Mouse (Mus musculus) MEL (cell line): ENCODE results near the gene Miga2. TPM values are rescaled to one million over a fixed set of nuclear protein-coding genes. Genes with fewer than 3 reads are reported as not detected.

Experiments used
- DNase-seq: peaks from one replicate; pipeline ENCODE4 v3.0.0; 2011; ENCODE audit warnings: low read depth, low spot score
- H3K27ac ChIP-seq: 2 replicates; pipeline ENCODE4 v1.5.1; 2012; ENCODE audit warnings: low read depth, mild to moderate bottlenecking, control low read depth, low read length, moderate library complexity; ENCODE audit not compliant: control insufficient read depth
- H3K27me3 ChIP-seq, 2 experiments: fragments of 150-350 bp in 1 of 2; sonication (generic) in 1 of 2; 2 replicates each; pipeline ENCODE4 v1.6.1; 2012; ENCODE audit warnings: low read length in 2 of 2, mild to moderate bottlenecking in 2 of 2, improper control_type of control experiment in 1 of 2, moderate library complexity in 1 of 2; ENCODE audit not compliant: insufficient read depth in 2 of 2, control insufficient read depth in 1 of 2
- H3K36me3 ChIP-seq, 2 experiments: 2 replicates each; pipeline ENCODE4 v1.6.1; 2012 to 2014; ENCODE audit warnings: low read length in 2 of 2, improper control_type of control experiment in 1 of 2, inconsistent platforms in 1 of 2, mild to moderate bottlenecking in 1 of 2; ENCODE audit not compliant: insufficient read depth in 2 of 2, control insufficient read depth in 1 of 2
- H3K4me1 ChIP-seq, 2 experiments: fragments of 150-350 bp in 1 of 2; sonication (generic) in 1 of 2; 2 replicates each; pipeline ENCODE4 v1.6.1; 2012; ENCODE audit warnings: low read length in 2 of 2, improper control_type of control experiment in 1 of 2, mild to moderate bottlenecking in 1 of 2; ENCODE audit not compliant: insufficient read depth in 2 of 2, control insufficient read depth in 1 of 2
- H3K4me3 ChIP-seq, 2 experiments: fragments of 150-350 bp in 1 of 2; sonication (generic) in 1 of 2; 2 replicates each; pipeline ENCODE4 v1.5.1; 2012; ENCODE audit warnings: low read depth in 2 of 2, low read length in 2 of 2, mild to moderate bottlenecking in 2 of 2, moderate library complexity in 2 of 2, control low read depth in 1 of 2, improper control_type of control experiment in 1 of 2; ENCODE audit not compliant: control insufficient read depth in 1 of 2, insufficient read depth in 1 of 2
- H3K79me2 ChIP-seq: 2 replicates; pipeline ENCODE4 v1.6.1; 2012; ENCODE audit warnings: mild to moderate bottlenecking, low read length, moderate library complexity; ENCODE audit not compliant: control insufficient read depth, poor library complexity, insufficient read depth
- H3K9ac ChIP-seq: 2 replicates; pipeline ENCODE4 v1.6.1; 2012; ENCODE audit warnings: low read depth, mild to moderate bottlenecking, control low read depth, low read length, moderate library complexity; ENCODE audit not compliant: control insufficient read depth, poor library complexity, severe bottlenecking
- H3K9me3 ChIP-seq: fragments of 150-350 bp; sonication (generic); replicated peaks from 2 replicates; pipeline ENCODE4 v1.6.1; 2012; ENCODE audit warnings: mild to moderate bottlenecking, low read length, improper control_type of control experiment, moderate library complexity; ENCODE audit not compliant: insufficient read depth
- BHLHE40 ChIP-seq: IDR thresholded peaks from 2 replicates; pipeline ENCODE4 v1.6.1; 2012; ENCODE audit warnings: low read depth, mild to moderate bottlenecking, inconsistent platforms, low read length, improper control_type of control experiment, borderline replicate concordance
- E2F4 ChIP-seq: IDR thresholded peaks from 2 replicates; pipeline ENCODE4 v1.6.1; 2011; ENCODE audit warnings: low read depth, low read length, improper control_type of control experiment, borderline replicate concordance
- JUND ChIP-seq: IDR thresholded peaks from 2 replicates; pipeline ENCODE4 v1.6.1; 2011; ENCODE audit warnings: low read depth, mild to moderate bottlenecking, improper control_type of control experiment, low read length
- MAX ChIP-seq: IDR thresholded peaks from 2 replicates; pipeline ENCODE4 v1.6.1; 2011; ENCODE audit warnings: low read length, improper control_type of control experiment
- MAZ ChIP-seq: IDR thresholded peaks from 2 replicates; pipeline ENCODE4 v1.6.1; 2012; ENCODE audit warnings: low read depth, mild to moderate bottlenecking, inconsistent platforms, low read length, improper control_type of control experiment
- MYB ChIP-seq: IDR thresholded peaks from 2 replicates; pipeline ENCODE4 v1.6.1; 2011; ENCODE audit warnings: mild to moderate bottlenecking, low read depth, low read length, improper control_type of control experiment
- NRF1 ChIP-seq: IDR thresholded peaks from 2 replicates; pipeline ENCODE4 v1.6.1; 2014; ENCODE audit warnings: low read depth, mild to moderate bottlenecking, inconsistent platforms, low read length, improper control_type of control experiment, moderate library complexity; ENCODE audit not compliant: poor library complexity, insufficient read depth, severe bottlenecking
- POLR2AphosphoS5 ChIP-seq: IDR thresholded peaks from 2 replicates; pipeline ENCODE4 v1.6.1; 2012; ENCODE audit warnings: low read depth, borderline replicate concordance, mild to moderate bottlenecking, inconsistent platforms, low read length, moderate library complexity, mixed read lengths
- RAD21 ChIP-seq: IDR thresholded peaks from 2 replicates; pipeline ENCODE4 v1.6.1; 2011; ENCODE audit warnings: mild to moderate bottlenecking, low read depth, low read length, improper control_type of control experiment
- TAL1 ChIP-seq: IDR thresholded peaks from 2 replicates; pipeline ENCODE4 v1.6.1; 2012; ENCODE audit warnings: mild to moderate bottlenecking, inconsistent platforms, low read length, moderate library complexity, mixed read lengths
- TBP ChIP-seq: IDR thresholded peaks from 2 replicates; pipeline ENCODE4 v1.8.0; 2011; ENCODE audit warnings: low read depth, low read length, improper control_type of control experiment
- UBTF ChIP-seq: IDR thresholded peaks from 2 replicates; pipeline ENCODE4 v1.6.1; 2012; ENCODE audit warnings: low read depth, mild to moderate bottlenecking, inconsistent platforms, low read length, improper control_type of control experiment, moderate library complexity, borderline replicate concordance; ENCODE audit not compliant: insufficient read depth
- USF1 ChIP-seq: IDR thresholded peaks from 2 replicates; pipeline ENCODE4 v1.6.1; 2014; ENCODE audit warnings: low read depth, mild to moderate bottlenecking, inconsistent platforms, low read length, improper control_type of control experiment, moderate library complexity
- polyA plus RNA-seq, 2 experiments: library from polyadenylated mRNA; stranded (reverse) in 1 of 2; unstranded in 1 of 2; fragments of >175 nt in 1 of 2; fragments of >200 nt in 1 of 2; gene quantifications; 2 replicates each; pipeline versions ENCODE4 v1.2.1 to v1.2.4; 2012; ENCODE audit warnings: low replicate concordance in 2 of 2, low read depth in 1 of 2; ENCODE audit not compliant: insufficient read length in 2 of 2, insufficient read depth in 1 of 2, missing spikeins in 1 of 2
- total RNA-seq: library from RNA; depleted of rRNA; stranded (reverse); fragments of 300-350 nt; gene quantifications from 2 replicates; pipeline ENCODE4 v1.2.3, GENCODE M21; 2012

The Miga2 gene
- total and polyA plus RNA-seq, 3 experiments: 20.3 to 25.8 TPM; not detected in 1

DNA sequence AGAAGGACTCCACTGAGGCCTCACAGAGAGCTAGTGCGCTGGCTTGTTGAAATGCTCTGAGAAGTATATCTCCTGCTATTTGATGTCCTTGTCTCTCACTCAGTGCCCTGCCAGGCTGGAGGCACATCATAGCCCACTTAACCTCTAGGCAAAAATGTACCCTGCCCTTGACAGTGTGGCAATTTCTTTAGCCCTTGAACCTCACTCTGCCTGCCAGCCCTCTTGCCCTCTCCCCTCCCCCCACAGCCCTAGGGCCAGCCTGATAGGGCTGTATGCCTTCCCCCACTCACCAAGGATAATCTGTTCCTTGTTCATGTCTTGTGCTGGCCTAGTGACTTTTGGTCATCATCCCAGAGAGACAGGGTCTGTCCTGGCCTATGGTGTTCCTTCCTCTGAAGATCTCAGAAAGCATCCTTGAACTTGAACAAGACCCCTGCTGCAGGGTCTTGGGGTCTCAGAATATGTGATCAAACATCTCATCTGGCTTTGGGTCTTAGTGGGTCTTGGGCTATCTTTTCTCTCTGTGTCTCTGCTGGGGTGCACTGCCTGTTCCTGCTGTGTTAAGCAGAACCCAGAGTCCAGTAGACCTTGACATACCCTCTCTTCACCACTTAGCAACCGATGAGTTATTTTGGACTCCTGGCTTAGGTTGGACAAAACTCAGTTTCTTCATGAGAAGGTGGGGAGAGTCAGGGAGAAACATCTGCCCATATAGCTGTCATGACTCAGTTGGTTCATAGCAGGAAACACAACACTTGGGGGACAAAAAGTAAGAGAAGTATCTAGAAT lies 1.4 kb downstream of the Miga2 start:
- Histone ChIP-seq H3K79me2 (peaks cover 15% of the 10 kb centered on the region), H3K4me3 (peak overlapping the region in 1 of 2 experiments; percentile 23; a peak in 1 of 4 replicates), H3K36me3 (no peaks in the 10 kb centered on the region; a peak in 2 of 4 replicates), H3K9ac (no peak overlapping the region), H3K9me3 (no peaks in the 10 kb centered on the region), H3K4me1 (0 out of 4 replicates have a peak, but pooled peaks cover 0 to 2% of the 10 kb centered on the region in 2 experiments), H3K27ac (no peak overlapping the region), H3K27me3 (no peaks in the 10 kb centered on the region)
- no peak for TF ChIP-seq TBP
- DNase-seq: no peak

- TF ChIP-seq JUND: no peak
- TF ChIP-seq RAD21: no peak
- no peak for TF ChIP-seq NRF1
- TF ChIP-seq MAZ: no peak
- no peak for TF ChIP-seq UBTF
- no peak for TF ChIP-seq MAX
- no peak for TF ChIP-seq MYB
- Histone ChIP-seq H3K4me1 (0 out of 4 replicates have a peak, but pooled peaks cover 0 to 2% of the 10 kb centered on the region in 2 experiments), H3K36me3 (no peaks in the 10 kb centered on the region; a peak in 2 of 4 replicates), H3K9me3 (no peaks in the 10 kb centered on the region), H3K9ac (no peak overlapping the region), H3K27me3 (no peaks in the 10 kb centered on the region), H3K79me2 (peaks cover 15% of the 10 kb centered on the region), H3K27ac (no peak overlapping the region), H3K4me3 (no peak overlapping the region)
- no peak for DNase-seq
These were observed 2.2 kb downstream of the Miga2 start for GRCm38 (mm10) chr2:30366203-30366602.

GRCm38 (mm10) chr2:30371544-30371943 lies 7.5 kb downstream of the Miga2 start:
- Histone ChIP-seq H3K9me3 (no peaks in the 10 kb centered on the region), H3K4me3 (no peak overlapping the region), H3K27ac (no peak overlapping the region), H3K27me3 (no peaks in the 10 kb centered on the region), H3K9ac (no peak overlapping the region), H3K79me2 (no peaks in the 10 kb centered on the region), H3K4me1 (no peaks in the 10 kb centered on the region), H3K36me3 (no peaks in the 10 kb centered on the region; a peak in 1 of 4 replicates)
- no peak for DNase-seq
- TF ChIP-seq TBP (no peak), USF1 (no peak), POLR2AphosphoS5 (no peak), E2F4 (no peak), BHLHE40 (no peak), TAL1 (no peak)
